Mouse (Mus musculus): ENCODE data around the gene Abcc12. TPM values are rescaled to one million over a fixed set of nuclear protein-coding genes. Genes with fewer than 3 reads are reported as not detected.

Abcc12 gene
- polyA plus RNA-seq, 1 experiment from 2014 or later: 0.20 TPM

DNA sequence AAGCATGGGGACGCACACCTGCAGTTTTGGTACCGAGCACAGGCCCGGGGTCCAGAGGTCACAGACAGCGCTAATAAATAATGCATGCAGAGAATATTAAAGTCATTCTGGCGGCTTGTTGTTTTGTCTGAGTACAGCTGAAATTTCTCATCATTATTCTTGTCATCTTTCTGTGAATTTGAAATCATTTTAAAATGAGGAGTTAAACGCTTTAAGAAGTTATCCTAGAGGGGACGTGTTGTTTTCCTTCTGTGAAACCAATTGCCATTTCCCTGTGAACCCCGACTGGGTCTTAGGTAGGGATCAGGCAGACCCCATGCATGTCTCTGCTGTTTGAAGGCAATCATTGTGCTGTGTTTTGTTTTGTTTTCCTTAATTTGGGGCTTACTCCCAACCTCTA, 2.9 kb downstream of the Abcc12 start:
- H3K27ac ChIP-seq: no peak overlapping the region
- no peak for ATAC-seq (ENCODE audit: insufficient number of reproducible peaks, low FRiP score, low TSS enrichment, low read depth)
- WGBS: 71% methylated on average over 8 of the region's 8 CpGs

DNA sequence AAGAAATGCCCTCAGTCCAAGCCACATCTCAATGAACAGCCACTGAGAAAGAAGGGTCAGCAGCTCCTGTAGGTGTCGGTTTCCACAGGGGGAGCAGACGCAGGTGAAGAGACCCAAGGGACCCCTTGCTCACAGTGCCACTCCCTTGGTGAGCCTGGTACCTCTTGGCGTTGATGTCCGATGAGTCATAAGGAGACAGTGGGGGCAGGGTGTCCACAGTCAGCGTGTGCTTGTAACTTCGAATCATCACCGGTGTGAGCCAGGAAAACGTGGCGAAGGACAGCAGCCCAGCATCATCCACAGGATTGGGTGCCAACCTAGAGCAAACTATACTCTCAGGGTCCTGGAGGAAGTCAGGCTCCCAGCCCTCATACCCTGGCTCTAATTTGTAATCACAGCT, 16.8 kb downstream of the Abcc12 start:
- Histone ChIP-seq H3K4me3 (no peak overlapping the region), H3K4me2 (no peak overlapping the region), H3K9ac (no peak overlapping the region), H3K9me3 (no peaks in the 10 kb centered on the region), H3K27ac (no peak overlapping the region), H3K4me1 (peaks cover 14% of the 10 kb centered on the region), H3K27me3 (no peaks in the 10 kb centered on the region), H3K36me3 (no peaks in the 10 kb centered on the region)
- 79% methylated on average over 9 of the region's 9 CpGs for WGBS
- ATAC-seq (ENCODE audit: insufficient number of reproducible peaks, low FRiP score, low TSS enrichment, low read depth): no peak

More for the DNA sequence above, 2.9 kb downstream of the Abcc12 start:
- no peaks in the 10 kb centered on the region for H3K9me3 ChIP-seq
- H3K36me3 ChIP-seq: no peaks in the 10 kb centered on the region
- no peaks in the 10 kb centered on the region for H3K27me3 ChIP-seq
- H3K4me2 ChIP-seq: no peak overlapping the region
- peaks cover 13% of the 10 kb centered on the region for H3K4me1 ChIP-seq
- no peak overlapping the region for H3K4me3 ChIP-seq
- H3K9ac ChIP-seq: no peak overlapping the region

DNA sequence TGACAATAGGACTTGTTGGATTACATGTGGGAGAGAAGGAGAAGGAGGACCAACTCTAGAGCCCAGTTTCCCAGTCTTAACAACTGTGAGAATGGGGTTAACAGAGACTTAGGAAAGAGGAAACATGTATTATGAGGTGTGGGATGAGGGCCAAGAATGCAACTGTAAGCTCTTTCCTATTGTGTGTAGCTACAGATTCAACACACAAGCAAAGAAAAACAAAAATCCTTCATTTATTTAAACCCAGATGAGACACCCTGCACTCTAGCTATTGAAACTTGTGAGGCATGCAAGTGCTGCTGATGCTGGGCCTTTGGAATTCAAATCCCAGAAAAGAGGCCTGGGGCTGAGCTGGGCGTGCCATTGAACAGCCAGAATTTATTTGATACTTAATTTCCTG, 18.7 kb downstream of the Abcc12 start:
- Histone ChIP-seq H3K4me1 (peaks cover 20% of the 10 kb centered on the region), H3K9ac (no peak overlapping the region), H3K27ac (peak overlapping the region; percentile 40), H3K36me3 (no peaks in the 10 kb centered on the region), H3K4me3 (no peak overlapping the region), H3K27me3 (no peaks in the 10 kb centered on the region), H3K4me2 (no peak overlapping the region), H3K9me3 (no peaks in the 10 kb centered on the region)
- ATAC-seq (ENCODE audit: insufficient number of reproducible peaks, low FRiP score, low TSS enrichment, low read depth): no peak
- WGBS: 14% methylated on average over 1 of the region's 1 CpGs

DNA sequence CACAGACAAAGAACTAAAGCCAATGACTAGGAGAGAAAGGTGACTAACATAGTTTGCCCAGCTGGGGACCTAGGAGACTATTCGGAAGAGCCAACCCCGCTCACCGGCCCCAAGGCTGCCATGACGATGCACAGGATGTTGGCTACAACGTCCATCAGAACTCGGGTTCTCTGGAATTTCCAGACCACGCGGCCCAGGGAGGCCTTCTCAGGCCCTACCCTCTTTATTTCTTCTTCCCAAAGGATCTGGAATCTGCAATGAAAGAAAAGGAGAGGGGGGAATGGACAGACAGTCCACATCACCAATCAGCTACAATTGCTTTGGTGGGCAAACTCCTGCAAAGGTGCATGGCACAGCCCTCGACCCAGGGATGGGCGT, 19.8 kb downstream of the Abcc12 start:
- Histone ChIP-seq H3K9me3 (no peaks in the 10 kb centered on the region), H3K4me1 (peaks cover 20% of the 10 kb centered on the region), H3K27me3 (no peaks in the 10 kb centered on the region), H3K9ac (no peak overlapping the region), H3K4me3 (no peak overlapping the region), H3K27ac (0 out of 2 replicates have a peak overlapping the region, but pooled peaks have one; percentile 40), H3K36me3 (no peaks in the 10 kb centered on the region), H3K4me2 (no peak overlapping the region)
- 88% methylated on average over 10 of the region's 10 CpGs for WGBS
- ATAC-seq (ENCODE audit: insufficient number of reproducible peaks, low FRiP score, low TSS enrichment, low read depth): no peak

DNA sequence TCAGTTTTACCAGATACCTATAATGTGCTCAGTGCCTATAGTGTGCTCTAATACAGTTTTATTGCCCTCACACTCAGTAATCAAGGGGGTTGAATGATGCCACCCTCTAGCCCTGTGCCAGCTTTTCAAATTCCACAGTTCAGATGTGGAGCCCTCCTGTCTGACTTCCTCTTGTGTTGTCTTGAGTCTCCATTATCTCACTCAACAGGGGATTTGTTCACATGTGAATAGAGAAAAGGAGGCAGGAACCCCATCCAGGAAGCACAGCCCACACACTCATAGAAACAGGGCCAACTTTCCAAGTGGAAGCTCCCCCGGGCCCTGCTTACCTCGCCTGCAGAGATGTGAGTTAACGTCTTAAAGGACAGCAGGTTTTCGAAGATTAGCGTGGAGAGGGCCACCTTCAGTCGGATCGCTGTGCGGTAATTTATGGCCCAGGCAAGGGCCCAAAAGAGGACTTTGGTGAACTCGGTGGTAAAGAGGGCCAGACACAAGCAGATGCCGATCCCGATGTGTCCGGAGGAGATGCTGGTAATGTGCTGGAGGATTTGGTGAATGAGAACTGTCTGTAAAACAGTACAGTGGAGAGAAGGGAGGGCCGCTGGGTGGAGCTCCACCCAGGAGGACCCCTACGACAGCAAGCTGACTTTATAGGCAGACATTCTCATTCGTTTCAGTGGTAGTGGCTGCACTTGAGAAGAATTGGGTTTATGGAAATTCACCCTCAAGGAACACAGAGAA, 20.4 kb downstream of the Abcc12 start:
- Histone ChIP-seq H3K36me3 (no peaks in the 10 kb centered on the region), H3K4me1 (peaks cover 20% of the 10 kb centered on the region), H3K27me3 (no peaks in the 10 kb centered on the region), H3K4me2 (no peak overlapping the region), H3K9ac (no peak overlapping the region), H3K9me3 (no peaks in the 10 kb centered on the region), H3K27ac (no peak overlapping the region), H3K4me3 (no peak overlapping the region)
- WGBS: 67% methylated on average over 15 of the region's 15 CpGs
- ATAC-seq (ENCODE audit: insufficient number of reproducible peaks, low FRiP score, low TSS enrichment, low read depth): no peak

DNA sequence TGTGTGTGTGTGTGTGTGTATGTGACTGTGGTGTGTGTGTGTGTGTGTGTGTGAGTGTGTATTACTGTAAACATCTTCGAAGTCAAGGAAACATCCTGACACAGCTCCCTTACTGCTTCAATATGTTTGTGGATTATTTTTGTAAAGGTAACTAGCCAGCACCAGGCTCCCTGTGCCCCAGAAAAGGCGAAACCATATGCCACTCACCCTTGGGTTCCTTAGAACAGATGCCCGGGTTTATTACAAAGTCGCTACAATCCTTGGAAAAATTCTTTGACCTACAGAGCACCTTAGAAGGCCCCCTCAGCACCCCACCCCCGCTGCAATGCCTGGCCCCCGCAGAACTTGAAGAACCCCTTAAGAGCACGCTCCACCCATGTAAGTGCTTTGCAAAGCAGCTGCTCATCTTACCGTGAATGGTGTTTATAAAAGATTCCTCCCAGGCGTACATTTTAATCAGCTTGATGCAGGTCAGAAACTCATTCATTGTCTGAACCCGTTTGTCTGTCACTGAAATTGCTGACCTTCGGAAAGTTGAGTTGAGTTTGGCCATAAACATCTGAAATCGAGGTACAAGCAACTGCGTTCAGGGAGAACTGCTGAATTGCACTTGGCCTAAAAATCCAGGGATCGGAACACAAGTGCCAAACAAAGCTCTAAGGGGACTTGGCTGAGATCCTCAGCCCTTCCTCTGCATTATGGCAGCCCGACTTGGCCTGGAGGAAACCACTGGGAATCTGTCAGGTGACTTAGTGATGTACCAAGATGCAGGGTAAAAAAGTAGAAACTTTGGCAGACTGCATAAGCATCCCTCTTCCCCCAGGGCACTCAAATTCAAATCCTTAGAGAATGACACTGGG, 23.1 kb downstream of the Abcc12 start:
- H3K9me3 ChIP-seq: no peaks in the 10 kb centered on the region
- H3K27me3 ChIP-seq: no peaks in the 10 kb centered on the region
- peaks cover 20% of the 10 kb centered on the region for H3K4me1 ChIP-seq
- 67% methylated on average over 15 of the region's 15 CpGs for WGBS
- no peak overlapping the region for H3K27ac ChIP-seq
- H3K4me2 ChIP-seq: no peak overlapping the region
- no peaks in the 10 kb centered on the region for H3K36me3 ChIP-seq
- no peak overlapping the region for H3K4me3 ChIP-seq
- no peak overlapping the region for H3K9ac ChIP-seq
- ATAC-seq (ENCODE audit: insufficient number of reproducible peaks, low FRiP score, low TSS enrichment, low read depth): no peak

DNA sequence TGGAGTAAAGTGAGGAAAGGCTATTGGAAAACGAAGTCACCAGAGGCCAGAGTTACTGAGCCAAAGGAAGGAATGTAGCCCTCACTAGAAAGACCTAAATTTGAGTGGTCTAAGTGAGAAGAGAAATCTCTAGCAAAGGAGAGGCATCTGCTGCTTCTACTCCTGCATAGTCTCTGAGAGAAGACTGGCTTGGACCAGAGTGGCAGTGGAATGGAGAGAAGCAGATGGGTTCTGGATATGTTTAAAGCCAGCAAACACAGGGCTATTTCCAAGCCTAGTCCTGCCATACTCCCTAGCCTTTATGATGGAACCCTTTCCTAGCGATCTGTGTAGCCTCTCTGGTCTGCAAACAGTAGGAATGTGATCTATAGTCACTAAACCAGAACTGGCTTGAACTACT, 24.9 kb downstream of the Abcc12 start:
- Histone ChIP-seq H3K9ac (no peak overlapping the region), H3K4me3 (no peak overlapping the region), H3K27me3 (no peaks in the 10 kb centered on the region), H3K27ac (no peak overlapping the region), H3K9me3 (no peaks in the 10 kb centered on the region), H3K4me1 (peaks cover 12% of the 10 kb centered on the region; the same call in 1 of the 2 replicates), H3K36me3 (no peaks in the 10 kb centered on the region), H3K4me2 (no peak overlapping the region)
- ATAC-seq (ENCODE audit: insufficient number of reproducible peaks, low FRiP score, low TSS enrichment, low read depth): no peak
- 65% methylated on average over 2 of the region's 2 CpGs for WGBS

DNA sequence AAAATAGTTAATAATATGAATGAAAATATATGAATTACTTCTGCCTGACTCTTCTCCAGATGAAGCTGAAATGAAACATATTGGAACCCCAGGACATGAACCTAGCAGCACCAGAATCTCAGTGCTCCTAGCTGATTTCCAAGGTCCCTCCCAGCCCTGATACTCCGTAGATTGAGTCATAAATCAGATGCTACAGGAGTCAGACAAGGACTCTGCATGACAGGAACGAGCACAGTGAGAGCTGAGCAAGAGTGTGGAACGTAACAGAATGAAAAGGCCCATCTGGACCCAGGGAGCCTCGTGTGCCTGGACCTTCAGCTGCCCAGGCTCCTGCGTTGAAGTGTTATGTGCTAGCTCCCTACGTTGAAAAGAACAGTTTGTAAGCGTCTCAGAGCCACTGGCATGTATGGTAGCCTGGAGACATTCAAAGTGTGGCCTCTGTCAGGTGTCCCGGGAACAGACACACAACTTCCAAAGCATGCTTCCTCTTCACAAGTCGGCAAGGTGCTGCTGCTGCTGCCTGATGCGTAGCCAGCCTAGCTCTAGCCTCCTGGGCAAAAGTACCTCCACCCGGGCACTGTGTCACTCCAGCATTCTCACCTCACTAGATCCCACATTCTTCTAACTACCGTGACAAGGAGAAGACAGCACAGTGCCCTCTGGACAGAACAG, 26.1 kb downstream of the Abcc12 start:
- Histone ChIP-seq H3K9me3 (no peaks in the 10 kb centered on the region), H3K4me1 (0 out of 2 replicates have a peak, but pooled peaks cover 6% of the 10 kb centered on the region), H3K27me3 (no peaks in the 10 kb centered on the region), H3K4me3 (no peak overlapping the region), H3K27ac (no peak overlapping the region), H3K4me2 (no peak overlapping the region), H3K9ac (no peak overlapping the region), H3K36me3 (no peaks in the 10 kb centered on the region)
- no peak for ATAC-seq (ENCODE audit: insufficient number of reproducible peaks, low FRiP score, low TSS enrichment, low read depth)
- 83% methylated on average over 12 of the region's 12 CpGs for WGBS

DNA sequence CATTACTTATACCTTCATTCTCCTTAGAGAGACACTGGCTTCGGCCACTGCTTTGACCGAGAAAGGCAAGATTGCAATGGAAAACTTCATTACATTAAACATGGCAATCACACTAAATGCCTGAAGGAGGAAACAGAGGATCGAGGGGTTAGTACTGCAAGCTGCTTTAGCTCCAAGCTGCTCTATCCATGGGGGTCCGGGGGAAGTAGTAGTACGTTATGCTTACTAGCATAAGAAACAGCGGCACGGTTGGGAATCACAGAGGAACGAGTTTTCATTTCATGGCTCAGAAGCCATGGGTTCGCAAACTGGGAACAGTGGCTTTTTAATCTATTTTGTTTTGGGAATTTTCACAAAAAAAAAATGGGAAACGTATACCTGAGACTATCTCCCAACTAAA, 30.0 kb downstream of the Abcc12 start:
- Histone ChIP-seq H3K4me1 (no peaks in the 10 kb centered on the region), H3K4me3 (no peak overlapping the region), H3K9me3 (no peaks in the 10 kb centered on the region), H3K27ac (no peak overlapping the region), H3K9ac (no peak overlapping the region), H3K27me3 (no peaks in the 10 kb centered on the region), H3K4me2 (no peak overlapping the region), H3K36me3 (no peaks in the 10 kb centered on the region)
- no peak for ATAC-seq (ENCODE audit: insufficient number of reproducible peaks, low FRiP score, low TSS enrichment, low read depth)
- 85% methylated on average over 10 of the region's 10 CpGs for WGBS

DNA sequence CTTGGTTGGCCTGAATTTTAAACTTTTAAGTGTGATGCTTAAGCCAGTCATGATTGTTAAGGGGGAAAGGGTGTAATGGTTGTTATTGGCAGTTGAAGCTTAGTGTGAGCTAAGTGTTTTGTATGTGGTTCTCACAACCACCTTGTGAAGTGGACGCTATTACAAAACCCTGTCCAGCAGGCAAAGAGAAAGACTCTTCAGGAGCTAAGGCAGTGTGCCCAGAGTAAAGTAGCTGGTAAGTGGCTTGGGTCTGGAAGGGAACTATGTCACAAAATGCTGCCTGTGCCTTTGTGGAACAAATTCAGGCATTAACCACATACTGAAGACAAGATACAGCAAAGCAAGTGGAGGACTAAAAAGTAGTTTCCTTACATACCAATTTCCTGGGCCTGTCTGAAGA, 34.5 kb downstream of the Abcc12 start:
- ATAC-seq (ENCODE audit: insufficient number of reproducible peaks, low FRiP score, low TSS enrichment, low read depth): no peak
- H3K9me3 ChIP-seq: no peaks in the 10 kb centered on the region
- no peak overlapping the region for H3K4me2 ChIP-seq
- no peak overlapping the region for H3K9ac ChIP-seq
- H3K36me3 ChIP-seq: no peaks in the 10 kb centered on the region
- H3K27me3 ChIP-seq: no peaks in the 10 kb centered on the region
- no peak overlapping the region for H3K27ac ChIP-seq
- no peaks in the 10 kb centered on the region for H3K4me1 ChIP-seq
- H3K4me3 ChIP-seq: no peak overlapping the region
- WGBS: 79% methylated on average over 1 of the region's 1 CpGs

DNA sequence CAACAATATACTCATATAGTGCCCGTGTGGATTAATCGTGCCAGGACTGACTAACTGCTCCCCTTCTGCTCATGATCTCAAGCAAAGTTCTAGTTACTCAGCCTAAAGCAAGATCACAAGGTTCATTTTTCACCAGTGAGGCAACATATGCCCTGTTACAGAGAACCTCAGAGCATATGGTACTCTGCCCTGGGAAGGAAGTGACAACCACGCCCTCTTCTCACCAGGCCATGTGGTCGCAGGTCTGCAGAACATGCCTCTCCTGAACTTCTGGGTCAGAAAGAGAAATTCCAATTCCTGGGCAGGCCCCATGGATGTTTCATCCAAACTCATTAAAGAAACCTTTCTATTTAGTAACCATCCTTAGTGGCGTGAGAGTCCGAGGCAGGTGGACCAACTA, 39.6 kb downstream of the Abcc12 start:
- Histone ChIP-seq H3K4me3 (no peak overlapping the region), H3K27ac (no peak overlapping the region), H3K36me3 (no peaks in the 10 kb centered on the region), H3K9ac (no peak overlapping the region), H3K27me3 (no peaks in the 10 kb centered on the region), H3K9me3 (no peaks in the 10 kb centered on the region), H3K4me1 (peaks cover 5% of the 10 kb centered on the region), H3K4me2 (no peak overlapping the region)
- no peak for ATAC-seq (ENCODE audit: insufficient number of reproducible peaks, low FRiP score, low TSS enrichment, low read depth)
- 83% methylated on average over 6 of the region's 6 CpGs for WGBS

DNA sequence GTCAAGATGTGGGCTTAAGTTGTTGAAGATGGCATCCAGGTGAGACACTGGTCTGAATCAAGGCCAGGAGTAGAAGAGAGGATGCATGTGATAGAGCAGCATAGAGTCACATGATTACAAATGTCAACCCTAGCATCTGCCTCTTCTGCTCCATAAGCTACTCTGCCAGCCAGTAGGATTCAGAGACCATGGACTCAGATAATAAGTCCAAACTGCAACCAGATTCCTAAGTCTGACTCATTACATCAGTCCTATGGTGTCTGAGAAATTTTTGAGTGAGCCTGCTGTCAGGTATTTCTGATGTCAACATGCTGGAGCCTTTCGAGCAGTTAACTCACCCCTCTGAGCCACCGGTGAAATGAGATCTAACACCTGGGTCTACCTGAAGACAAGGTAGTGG, 40.1 kb downstream of the Abcc12 start:
- Histone ChIP-seq H3K9ac (no peak overlapping the region), H3K4me1 (peaks cover 7% of the 10 kb centered on the region), H3K27ac (no peak overlapping the region), H3K4me2 (no peak overlapping the region), H3K36me3 (no peaks in the 10 kb centered on the region), H3K9me3 (no peaks in the 10 kb centered on the region), H3K4me3 (no peak overlapping the region), H3K27me3 (no peaks in the 10 kb centered on the region)
- ATAC-seq (ENCODE audit: insufficient number of reproducible peaks, low FRiP score, low TSS enrichment, low read depth): no peak
- 87% methylated on average over 2 of the region's 2 CpGs for WGBS

Measured in limb, embryonic 15.5 days (tissue).